Mouse (Mus musculus): ENCODE measurements around the gene Gm5930. TPM values are rescaled to one million over a fixed set of nuclear protein-coding genes. Genes with fewer than 3 reads are reported as not detected.

Gene Gm5930
- polyA plus RNA-seq (2015; fragmentation: Nextera tagmentation; extraction: Ambion mirVana), result not detected in 2 replicates

GRCm38 (mm10) chr14:44338484-44338883 lies at the start of gene Gm5930:
Gene Gm5930 (minus strand): TSS chr14:44338584.

GRCm38 (mm10) chr14:44365057-44365456 lies 26.7 kb upstream of the Gm5930 start, which contains the start of gene Gm8229:
Gene Gm8229 (plus strand): TSS chr14:44365357.

GRCm38 (mm10) chr14:44285280-44285679 lies 53.1 kb downstream of the Gm5930 start, which contains the start of gene Gm8220:
Gene Gm8220 (plus strand): TSS chr14:44285580.

Other genes starting within 250 kb of the Gm5930 start
- 0.23 TPM in 1 of 2 replicates, not detected in the other for gene Ear2, start 235.9 kb downstream of the Gm5930 start, polyA plus RNA-seq (2015; fragmentation: Nextera tagmentation; extraction: Ambion mirVana)
- not detected in 2 replicates for gene Gm3327, start 214.7 kb downstream of the Gm5930 start, polyA plus RNA-seq (2015; fragmentation: Nextera tagmentation; extraction: Ambion mirVana)
- gene Gm8212, start 140.9 kb downstream of the Gm5930 start, polyA plus RNA-seq (2015; fragmentation: Nextera tagmentation; extraction: Ambion mirVana), result not detected in 2 replicates
- not detected in 2 replicates for gene 4930503E14Rik, start 125.3 kb downstream of the Gm5930 start, polyA plus RNA-seq (2015; fragmentation: Nextera tagmentation; extraction: Ambion mirVana)
- not detected in 2 replicates for gene Gm8220, start 53.0 kb downstream of the Gm5930 start, polyA plus RNA-seq (2015; fragmentation: Nextera tagmentation; extraction: Ambion mirVana)
- not detected in 2 replicates for gene Gm8229, start 26.8 kb upstream of the Gm5930 start, polyA plus RNA-seq (2015; fragmentation: Nextera tagmentation; extraction: Ambion mirVana)
- not detected in 2 replicates for gene Gm3371, start 72.1 kb upstream of the Gm5930 start, polyA plus RNA-seq (2015; fragmentation: Nextera tagmentation; extraction: Ambion mirVana)
- gene Gm8232, start 95.1 kb upstream of the Gm5930 start, polyA plus RNA-seq (2015; fragmentation: Nextera tagmentation; extraction: Ambion mirVana), result not detected in 2 replicates
- not detected in 2 replicates for gene BC061237, start 153.9 kb upstream of the Gm5930 start, polyA plus RNA-seq (2015; fragmentation: Nextera tagmentation; extraction: Ambion mirVana)
- gene Gm17093, start 179.7 kb upstream of the Gm5930 start, polyA plus RNA-seq (2015; fragmentation: Nextera tagmentation; extraction: Ambion mirVana), result not detected in 2 replicates
- not detected in 2 replicates for gene Gm8247, start 244.6 kb upstream of the Gm5930 start, polyA plus RNA-seq (2015; fragmentation: Nextera tagmentation; extraction: Ambion mirVana)

All from urinary bladder, postnatal 0 days (tissue).